Mouse (Mus musculus): ENCODE results near the gene Scnn1g. TPM values are rescaled to one million over a fixed set of nuclear protein-coding genes. Genes with fewer than 3 reads are reported as not detected.

Gene Scnn1g
- polyA plus RNA-seq, 1 experiment from 2014 or later, result not detected

GRCm38 (mm10) chr7:121754748-121755147, 20.5 kb downstream of the Scnn1g start:
- WGBS, result 73% methylated on average over 8 of the region's 8 CpGs
- no peaks in the 10 kb centered on the region for H3K27me3 ChIP-seq (replicated peaks; ENCODE audit: control insufficient read depth, insufficient read depth, low read length)
- H3K36me3 ChIP-seq (ENCODE audit: control insufficient read depth, insufficient read depth, low read length), result no peaks in the 10 kb centered on the region
- H3K27ac ChIP-seq (ENCODE audit: low read depth, low read length), result no peak overlapping the region
- H3K4me3 ChIP-seq (ENCODE audit: low read depth, low read length), result no peak overlapping the region
- no peaks in the 10 kb centered on the region for H3K9me3 ChIP-seq (replicated peaks; ENCODE audit: control insufficient read depth, low read length)
- H3K4me1 ChIP-seq (ENCODE audit: control insufficient read depth, insufficient read depth, low read length), result no peaks in the 10 kb centered on the region
- ATAC-seq (no peak), DNase-seq (ENCODE audit: low spot score) (no peak)
- no peak overlapping the region for H3K9ac ChIP-seq (ENCODE audit: low read length)
- no peak overlapping the region for H3K4me2 ChIP-seq (ENCODE audit: low read length)

DNA sequence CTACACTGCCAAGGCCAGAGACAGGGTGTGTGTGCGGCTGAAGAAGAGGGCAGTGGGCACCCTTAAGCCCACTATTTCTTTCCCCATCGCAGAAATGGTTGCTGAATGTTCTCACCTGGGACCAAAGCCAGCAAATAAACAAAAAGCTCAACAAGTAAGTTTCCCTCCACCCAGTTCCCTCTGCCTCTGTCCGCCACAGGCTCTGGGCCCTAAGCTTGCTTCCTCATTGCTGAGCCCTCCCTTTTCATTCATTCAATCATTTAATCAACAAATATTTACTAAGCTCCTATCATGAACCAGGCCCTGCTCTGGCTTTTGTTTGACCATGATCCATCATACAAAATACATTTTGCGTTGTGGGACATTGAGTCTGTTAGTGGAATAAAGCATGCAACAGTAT, 29.0 kb downstream of the Scnn1g start:
- H3K9ac ChIP-seq (ENCODE audit: low read length), result no peak overlapping the region
- no peak for DNase-seq (ENCODE audit: low spot score)
- no peaks in the 10 kb centered on the region for H3K36me3 ChIP-seq (ENCODE audit: control insufficient read depth, insufficient read depth, low read length)
- no peak overlapping the region for H3K27ac ChIP-seq (ENCODE audit: low read depth, low read length)
- H3K4me1 ChIP-seq (ENCODE audit: control insufficient read depth, insufficient read depth, low read length), result no peaks in the 10 kb centered on the region
- no peaks in the 10 kb centered on the region for H3K27me3 ChIP-seq (replicated peaks; ENCODE audit: control insufficient read depth, insufficient read depth, low read length)
- no peaks in the 10 kb centered on the region for H3K9me3 ChIP-seq (replicated peaks; ENCODE audit: control insufficient read depth, low read length)
- 87% methylated on average over 4 of the region's 4 CpGs for WGBS
- H3K4me3 ChIP-seq (ENCODE audit: low read depth, low read length), result no peak overlapping the region
- H3K4me2 ChIP-seq (ENCODE audit: low read length), result no peak overlapping the region
- ATAC-seq, result no peak

DNA sequence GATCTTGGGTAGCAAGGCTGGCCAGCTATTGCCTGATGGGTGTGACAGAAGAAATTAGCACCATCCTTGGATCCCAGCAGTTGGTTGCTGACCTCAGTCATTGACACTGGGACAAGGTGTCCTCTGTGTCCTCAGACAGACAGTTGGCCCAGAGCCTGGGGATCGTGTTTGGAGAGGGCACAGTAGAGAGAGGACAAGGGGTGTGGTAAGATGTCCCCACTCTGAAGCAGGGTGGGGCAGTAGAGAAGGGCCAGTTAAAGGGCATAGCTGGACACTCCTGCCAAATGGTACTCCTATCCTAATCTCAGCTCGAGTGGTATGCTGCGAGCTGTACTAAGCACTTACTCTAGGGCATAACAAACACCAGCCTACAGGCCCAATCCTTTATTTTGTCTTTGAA, 33.6 kb downstream of the Scnn1g start:
- H3K4me3 ChIP-seq (ENCODE audit: low read depth, low read length), result no peak overlapping the region
- 80% methylated on average over 3 of the region's 3 CpGs for WGBS
- no peaks in the 10 kb centered on the region for H3K36me3 ChIP-seq (ENCODE audit: control insufficient read depth, insufficient read depth, low read length)
- no peak for ATAC-seq
- no peak overlapping the region for H3K27ac ChIP-seq (ENCODE audit: low read depth, low read length)
- no peak overlapping the region for H3K4me2 ChIP-seq (ENCODE audit: low read length)
- no peak overlapping the region for H3K9ac ChIP-seq (ENCODE audit: low read length)
- H3K27me3 ChIP-seq (replicated peaks; ENCODE audit: control insufficient read depth, insufficient read depth, low read length), result no peaks in the 10 kb centered on the region
- no peaks in the 10 kb centered on the region for H3K4me1 ChIP-seq (ENCODE audit: control insufficient read depth, insufficient read depth, low read length)
- no peak for DNase-seq (ENCODE audit: low spot score)
- H3K9me3 ChIP-seq (replicated peaks; ENCODE audit: control insufficient read depth, low read length), result no peaks in the 10 kb centered on the region

DNA sequence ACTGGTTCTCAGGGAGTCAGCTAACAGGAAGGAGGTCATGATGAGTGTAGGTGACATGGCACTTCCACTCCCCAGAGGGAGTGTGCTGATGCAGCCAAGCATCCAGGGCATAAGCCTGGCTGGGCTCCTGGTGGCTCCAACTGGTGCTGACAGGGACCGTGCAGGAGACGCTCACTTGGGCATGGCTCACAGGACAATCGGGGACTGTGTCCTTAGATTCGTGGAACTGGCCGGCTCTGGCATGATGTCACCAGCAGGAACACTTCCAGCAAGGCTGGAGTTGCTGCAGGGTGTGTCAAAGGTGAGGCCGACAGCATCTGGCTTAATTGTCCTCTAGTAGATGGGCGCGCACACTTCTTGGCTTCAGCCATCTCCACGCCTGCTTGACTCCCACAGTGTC, 34.7 kb downstream of the Scnn1g start:
- Histone ChIP-seq H3K4me3 (ENCODE audit: low read depth, low read length) (no peak overlapping the region), H3K9ac (ENCODE audit: low read length) (no peak overlapping the region), H3K36me3 (ENCODE audit: control insufficient read depth, insufficient read depth, low read length) (no peaks in the 10 kb centered on the region), H3K4me1 (ENCODE audit: control insufficient read depth, insufficient read depth, low read length) (no peaks in the 10 kb centered on the region), H3K4me2 (ENCODE audit: low read length) (no peak overlapping the region), H3K9me3 (replicated peaks; ENCODE audit: control insufficient read depth, low read length) (no peaks in the 10 kb centered on the region), H3K27me3 (replicated peaks; ENCODE audit: control insufficient read depth, insufficient read depth, low read length) (no peaks in the 10 kb centered on the region), H3K27ac (ENCODE audit: low read depth, low read length) (no peak overlapping the region)
- ATAC-seq, result no peak
- DNase-seq (ENCODE audit: low spot score), result no peak
- 89% methylated on average over 9 of the region's 9 CpGs for WGBS

GRCm38 (mm10) chr7:121778553-121778952, 44.3 kb downstream of the Scnn1g start:
- ATAC-seq (no peak), DNase-seq (ENCODE audit: low spot score) (no peak)
- no peaks in the 10 kb centered on the region for H3K36me3 ChIP-seq (ENCODE audit: control insufficient read depth, insufficient read depth, low read length)
- H3K27me3 ChIP-seq (replicated peaks; ENCODE audit: control insufficient read depth, insufficient read depth, low read length), result no peaks in the 10 kb centered on the region
- no peak overlapping the region for H3K4me2 ChIP-seq (ENCODE audit: low read length)
- no peak overlapping the region for H3K27ac ChIP-seq (ENCODE audit: low read depth, low read length)
- H3K9me3 ChIP-seq (replicated peaks; ENCODE audit: control insufficient read depth, low read length), result no peaks in the 10 kb centered on the region
- no peak overlapping the region for H3K9ac ChIP-seq (ENCODE audit: low read length)
- no peaks in the 10 kb centered on the region for H3K4me1 ChIP-seq (ENCODE audit: control insufficient read depth, insufficient read depth, low read length)
- no peak overlapping the region for H3K4me3 ChIP-seq (ENCODE audit: low read depth, low read length)
- WGBS, result 53% methylated on average over 1 of the region's 1 CpGs

DNA sequence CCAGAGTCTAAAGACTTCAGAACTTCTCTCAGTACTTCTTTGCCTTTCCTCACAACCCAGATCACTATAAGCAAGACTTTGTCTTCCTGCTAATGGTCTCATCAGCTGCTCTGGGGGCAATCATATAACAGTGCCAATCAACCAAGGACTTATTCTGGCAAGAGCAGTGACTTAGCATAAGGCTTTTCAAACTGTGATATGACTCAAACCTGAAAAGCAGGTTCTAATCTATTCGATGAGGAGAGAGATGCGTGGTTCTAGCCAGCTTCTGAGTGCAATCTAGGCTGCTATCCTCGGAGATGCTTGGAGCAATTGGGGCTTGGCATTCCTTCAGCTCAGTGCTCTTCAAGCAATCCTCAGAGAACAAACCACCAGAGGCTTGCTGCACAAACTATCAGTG, 44.7 kb downstream of the Scnn1g start:
- H3K36me3 ChIP-seq (ENCODE audit: control insufficient read depth, insufficient read depth, low read length), result no peaks in the 10 kb centered on the region
- H3K9me3 ChIP-seq (replicated peaks; ENCODE audit: control insufficient read depth, low read length), result no peaks in the 10 kb centered on the region
- H3K27ac ChIP-seq (ENCODE audit: low read depth, low read length), result no peak overlapping the region
- WGBS, result 91% methylated on average over 3 of the region's 3 CpGs
- DNase-seq (ENCODE audit: low spot score) (no peak), ATAC-seq (no peak)
- no peaks in the 10 kb centered on the region for H3K27me3 ChIP-seq (replicated peaks; ENCODE audit: control insufficient read depth, insufficient read depth, low read length)
- H3K4me1 ChIP-seq (ENCODE audit: control insufficient read depth, insufficient read depth, low read length), result no peaks in the 10 kb centered on the region
- no peak overlapping the region for H3K4me2 ChIP-seq (ENCODE audit: low read length)
- no peak overlapping the region for H3K4me3 ChIP-seq (ENCODE audit: low read depth, low read length)
- no peak overlapping the region for H3K9ac ChIP-seq (ENCODE audit: low read length)

GRCm38 (mm10) chr7:121779409-121779808, 45.1 kb downstream of the Scnn1g start:
- Histone ChIP-seq H3K9ac (ENCODE audit: low read length) (no peak overlapping the region), H3K4me1 (ENCODE audit: control insufficient read depth, insufficient read depth, low read length) (no peaks in the 10 kb centered on the region), H3K4me2 (ENCODE audit: low read length) (no peak overlapping the region), H3K9me3 (replicated peaks; ENCODE audit: control insufficient read depth, low read length) (no peaks in the 10 kb centered on the region), H3K27ac (ENCODE audit: low read depth, low read length) (no peak overlapping the region), H3K4me3 (ENCODE audit: low read depth, low read length) (no peak overlapping the region), H3K27me3 (replicated peaks; ENCODE audit: control insufficient read depth, insufficient read depth, low read length) (no peaks in the 10 kb centered on the region), H3K36me3 (ENCODE audit: control insufficient read depth, insufficient read depth, low read length) (no peaks in the 10 kb centered on the region)
- ATAC-seq (no peak), DNase-seq (ENCODE audit: low spot score) (no peak)

GRCm38 (mm10) chr7:121782188-121782909, 48.1 kb downstream of the Scnn1g start:
- no peak overlapping the region for H3K4me2 ChIP-seq (ENCODE audit: low read length)
- H3K27ac ChIP-seq (ENCODE audit: low read depth, low read length), result no peak overlapping the region
- H3K27me3 ChIP-seq (replicated peaks; ENCODE audit: control insufficient read depth, insufficient read depth, low read length), result no peaks in the 10 kb centered on the region
- H3K4me3 ChIP-seq (ENCODE audit: low read depth, low read length), result no peak overlapping the region
- no peaks in the 10 kb centered on the region for H3K9me3 ChIP-seq (replicated peaks; ENCODE audit: control insufficient read depth, low read length)
- no peak overlapping the region for H3K9ac ChIP-seq (ENCODE audit: low read length)
- DNase-seq (ENCODE audit: low spot score), result no peak
- no peaks in the 10 kb centered on the region for H3K36me3 ChIP-seq (ENCODE audit: control insufficient read depth, insufficient read depth, low read length)
- H3K4me1 ChIP-seq (ENCODE audit: control insufficient read depth, insufficient read depth, low read length), result no peaks in the 10 kb centered on the region
- no peak for ATAC-seq
- 63% methylated on average over 3 of the region's 3 CpGs for WGBS

DNA sequence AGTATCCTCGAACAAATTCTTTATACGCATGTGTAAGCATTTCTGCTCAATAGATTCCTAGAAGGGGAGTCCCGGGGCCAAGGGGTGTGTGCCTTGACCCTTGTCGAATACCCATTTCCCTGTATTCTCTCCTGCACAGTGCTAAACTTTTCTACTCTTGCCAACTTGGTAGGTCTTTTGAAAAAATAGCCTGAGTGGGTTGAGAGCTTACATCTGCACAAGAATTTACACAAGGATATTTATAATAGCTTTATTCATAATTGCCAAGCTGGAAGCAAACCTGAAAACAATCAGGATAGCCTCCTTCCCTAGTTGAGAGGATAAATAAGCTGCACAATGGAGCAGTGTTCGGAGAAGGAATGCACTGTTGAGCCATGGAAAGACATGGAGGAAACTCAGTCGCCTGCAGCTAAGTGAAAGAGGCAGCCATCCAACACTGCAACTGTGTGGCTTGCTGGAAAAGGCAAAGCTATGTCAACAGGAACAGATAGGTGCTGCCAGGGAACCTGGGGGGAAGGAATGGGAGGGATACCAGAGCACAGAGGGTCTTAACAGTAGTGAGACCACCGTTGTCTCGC, 51.5 kb downstream of the Scnn1g start:
- Histone ChIP-seq H3K4me2 (ENCODE audit: low read length) (no peak overlapping the region), H3K9me3 (replicated peaks; ENCODE audit: control insufficient read depth, low read length) (no peaks in the 10 kb centered on the region), H3K9ac (ENCODE audit: low read length) (no peak overlapping the region), H3K4me3 (ENCODE audit: low read depth, low read length) (no peak overlapping the region), H3K27ac (ENCODE audit: low read depth, low read length) (no peak overlapping the region), H3K27me3 (replicated peaks; ENCODE audit: control insufficient read depth, insufficient read depth, low read length) (no peaks in the 10 kb centered on the region), H3K4me1 (ENCODE audit: control insufficient read depth, insufficient read depth, low read length) (no peaks in the 10 kb centered on the region), H3K36me3 (ENCODE audit: control insufficient read depth, insufficient read depth, low read length) (no peaks in the 10 kb centered on the region)
- DNase-seq (ENCODE audit: low spot score) (peak; percentile 33), ATAC-seq (no peak; the same call in 1 of the 2 replicates)
- WGBS, result 58% methylated on average over 8 of the region's 8 CpGs
